Mouse (Mus musculus) midbrain, embryonic 14.5 days (tissue): ENCODE results near the gene B4galt3. TPM values are rescaled to one million over a fixed set of nuclear protein-coding genes. Genes with fewer than 3 reads are reported as not detected.

Experiments used
- ATAC-seq: fragments of 200-750 bp; cut with Nextera tagmentation; 2 replicates; pipeline ENCODE4 v1.8.0; 2017; ENCODE audit warnings: moderate number of reproducible peaks, moderate library complexity; ENCODE audit not compliant: low FRiP score, low TSS enrichment
- DNase-seq: peaks from one replicate; pipeline ENCODE4 v3.0.0-alpha.2; 2015
- H3K27ac ChIP-seq: fragments of 300-500 bp; sonication (generic); replicated peaks from 2 replicates; pipeline ENCODE4 v1.5.1; 2014; ENCODE audit warnings: mild to moderate bottlenecking, low read depth, low read length, moderate library complexity
- H3K27me3 ChIP-seq: fragments of 300-500 bp; sonication (generic); 2 replicates; pipeline ENCODE4 v1.6.1; 2014; ENCODE audit warnings: low read length, control low read depth, mixed read lengths; ENCODE audit not compliant: control insufficient read depth, insufficient read depth
- H3K36me3 ChIP-seq: fragments of 300-500 bp; sonication (generic); 2 replicates; pipeline ENCODE4 v1.6.1; 2014; ENCODE audit warnings: low read length, control low read depth; ENCODE audit not compliant: control insufficient read depth, insufficient read depth
- H3K4me1 ChIP-seq: fragments of 300-500 bp; sonication (generic); 2 replicates; pipeline ENCODE4 v1.6.1; 2014; ENCODE audit warnings: mild to moderate bottlenecking, antibody characterized with exemption, low read length, control low read depth; ENCODE audit not compliant: control insufficient read depth, insufficient read depth
- H3K4me2 ChIP-seq: fragments of 300-500 bp; sonication (generic); 2 replicates; pipeline ENCODE4 v1.6.1; 2014; ENCODE audit warnings: mild to moderate bottlenecking, low read length, moderate library complexity
- H3K4me3 ChIP-seq: fragments of 300-500 bp; sonication (generic); replicated peaks from 2 replicates; pipeline ENCODE4 v1.5.1; 2014; ENCODE audit warnings: low read depth, low read length
- H3K9ac ChIP-seq: fragments of 300-500 bp; sonication (generic); replicated peaks from 2 replicates; pipeline ENCODE4 v1.6.1; 2014; ENCODE audit warnings: mild to moderate bottlenecking, low read length, moderate library complexity
- H3K9me3 ChIP-seq: fragments of 300-500 bp; sonication (generic); 2 replicates; pipeline ENCODE4 v1.6.1; 2016; ENCODE audit warnings: low read length, control low read depth, mixed read lengths; ENCODE audit not compliant: control insufficient read depth
- WGBS: fragments of 180-500 bp; shearing (Covaris S2); extraction: QIAGEN DNeasy Blood & Tissue Kit; methylation state at CpG from one replicate; pipeline ENCODE4 v1.1.7; 2014; 5-methylcytosine and 5-hydroxymethylcytosine counted together
- polyA plus RNA-seq: library from polyadenylated mRNA; unstranded; fragments of >200 nt; fragmentation: Nextera tagmentation; extraction: Ambion mirVana; gene quantifications from 2 replicates; pipeline ENCODE4 v1.2.1, GENCODE M21; 2014

Gene B4galt3
- polyA plus RNA-seq, 1 experiment from 2014 or later, result 101 TPM

DNA sequence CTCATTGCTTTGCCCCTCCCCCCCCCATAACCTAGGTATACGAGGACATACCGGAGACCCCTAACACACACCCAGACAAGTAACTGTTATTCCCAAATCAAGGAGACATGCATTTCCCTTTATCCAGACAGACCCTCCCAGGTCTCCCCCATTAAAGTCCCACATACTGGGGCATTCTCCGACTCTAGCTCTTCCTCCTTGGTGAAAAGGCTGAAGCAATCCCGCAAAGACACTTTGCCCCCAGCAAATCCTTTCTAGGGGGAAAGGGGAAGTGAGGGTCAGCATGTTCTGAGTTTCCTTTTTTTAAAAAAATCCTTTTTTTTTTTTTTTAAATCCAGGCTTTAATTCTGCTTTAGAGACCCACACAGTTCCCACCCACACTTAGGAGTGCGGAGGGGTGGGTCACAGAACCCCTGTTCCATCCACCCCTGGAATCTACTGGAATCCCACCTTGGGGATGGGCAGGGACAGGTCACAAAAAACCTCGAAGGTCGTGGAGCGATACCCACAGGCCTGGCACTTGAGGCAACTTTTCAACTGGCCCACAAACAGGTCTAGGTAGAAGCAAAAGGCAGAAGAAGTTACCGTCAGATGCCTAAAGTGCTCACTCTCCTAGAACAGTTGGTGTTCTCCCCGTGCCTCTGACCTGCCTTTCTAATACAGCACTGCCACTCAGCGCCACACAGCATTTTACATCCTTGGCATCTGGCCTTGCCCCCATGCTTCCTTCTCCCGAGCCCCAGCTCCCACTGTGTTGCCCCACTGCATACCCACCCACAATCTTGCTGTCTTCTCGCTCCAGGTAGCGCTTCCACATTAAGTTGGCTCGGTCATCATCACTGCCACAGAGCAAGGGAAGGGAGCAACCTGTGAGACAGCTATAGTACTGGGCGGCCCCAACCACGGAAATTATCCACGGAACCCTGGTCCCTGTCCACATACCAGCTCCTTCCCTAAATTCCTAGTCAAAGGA lies 13.3 kb downstream of the B4galt3 start:
- DNase-seq (no peak), ATAC-seq (no peak)
- Histone ChIP-seq H3K9me3 (no peaks in the 10 kb centered on the region), H3K36me3 (peaks cover 47% of the 10 kb centered on the region), H3K27me3 (no peaks in the 10 kb centered on the region), H3K9ac (no peak overlapping the region), H3K4me3 (no peak overlapping the region), H3K27ac (no peak overlapping the region), H3K4me1 (peaks cover 16% of the 10 kb centered on the region), H3K4me2 (no peak overlapping the region)
- 92% methylated on average over 18 of the region's 18 CpGs for WGBS

DNA sequence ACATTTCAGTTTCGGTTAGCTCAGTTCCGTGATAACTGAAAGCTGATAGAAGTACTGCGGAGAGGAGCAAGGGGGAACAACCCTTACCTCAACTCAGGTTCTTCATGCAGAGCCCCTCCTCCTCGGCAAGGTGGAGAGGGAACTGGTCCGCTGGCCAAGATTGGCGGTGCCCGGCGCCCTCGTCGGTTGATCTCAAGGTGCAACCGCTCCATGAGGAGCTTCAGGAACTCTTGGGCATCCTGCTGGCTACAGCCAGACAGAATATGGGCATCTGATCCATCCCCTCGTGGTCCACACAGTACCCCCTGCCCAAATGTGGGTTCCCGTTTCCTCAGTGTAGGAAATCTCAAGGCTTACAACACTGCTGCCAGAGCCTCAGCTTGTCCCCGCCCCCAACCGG lies 14.4 kb downstream of the B4galt3 start:
- H3K27me3 ChIP-seq, result no peaks in the 10 kb centered on the region
- H3K9me3 ChIP-seq, result no peaks in the 10 kb centered on the region
- no peak overlapping the region for H3K4me3 ChIP-seq
- no peak overlapping the region for H3K4me2 ChIP-seq
- DNase-seq (no peak), ATAC-seq (no peak)
- H3K27ac ChIP-seq, result no peak overlapping the region
- H3K4me1 ChIP-seq, result peaks cover 16% of the 10 kb centered on the region
- H3K36me3 ChIP-seq, result peaks cover 51% of the 10 kb centered on the region
- no peak overlapping the region for H3K9ac ChIP-seq
- WGBS, result 94% methylated on average over 15 of the region's 15 CpGs

- no peak for ATAC-seq
- no peak for DNase-seq
- Histone ChIP-seq H3K9ac (no peak overlapping the region), H3K27me3 (no peaks in the 10 kb centered on the region), H3K27ac (no peak overlapping the region), H3K9me3 (no peaks in the 10 kb centered on the region), H3K4me1 (peaks cover 12% of the 10 kb centered on the region), H3K36me3 (peaks cover 57% of the 10 kb centered on the region), H3K4me3 (no peak overlapping the region), H3K4me2 (no peak overlapping the region)
- 92% methylated on average over 20 of the region's 20 CpGs for WGBS
These were observed 15.2 kb downstream of the B4galt3 start for GRCm38 (mm10) chr1:171285096-171285892.

DNA sequence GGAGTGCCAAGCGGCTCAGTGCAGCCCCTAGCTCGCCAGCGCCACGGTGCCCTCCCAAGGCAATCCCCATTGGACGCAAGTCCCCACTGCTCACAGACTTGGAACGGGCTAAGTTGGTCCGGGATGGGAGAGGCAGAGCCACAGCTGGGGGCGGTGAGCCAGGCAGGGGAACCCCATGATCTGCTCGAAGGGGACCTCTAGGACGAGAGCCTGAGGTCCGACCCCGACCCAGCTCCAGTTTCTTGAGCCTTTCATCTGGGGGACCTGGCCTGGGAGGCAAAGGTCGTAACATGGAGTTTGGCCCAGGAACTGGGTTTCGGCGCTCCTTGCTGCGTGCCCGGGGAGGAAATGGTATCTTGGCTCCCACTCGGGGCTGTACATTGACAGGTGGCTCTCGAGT lies 16.4 kb downstream of the B4galt3 start:
- H3K27ac ChIP-seq, result no peak overlapping the region
- H3K4me3 ChIP-seq, result peak overlapping the region; percentile 92
- no peaks in the 10 kb centered on the region for H3K27me3 ChIP-seq
- peaks cover 9% of the 10 kb centered on the region for H3K4me1 ChIP-seq
- peaks cover 57% of the 10 kb centered on the region for H3K36me3 ChIP-seq
- DNase-seq (no peak), ATAC-seq (no peak)
- H3K9me3 ChIP-seq, result no peaks in the 10 kb centered on the region
- 92% methylated on average over 19 of the region's 19 CpGs for WGBS
- H3K4me2 ChIP-seq, result peak overlapping the region; percentile 65
- H3K9ac ChIP-seq, result no peak overlapping the region

DNA sequence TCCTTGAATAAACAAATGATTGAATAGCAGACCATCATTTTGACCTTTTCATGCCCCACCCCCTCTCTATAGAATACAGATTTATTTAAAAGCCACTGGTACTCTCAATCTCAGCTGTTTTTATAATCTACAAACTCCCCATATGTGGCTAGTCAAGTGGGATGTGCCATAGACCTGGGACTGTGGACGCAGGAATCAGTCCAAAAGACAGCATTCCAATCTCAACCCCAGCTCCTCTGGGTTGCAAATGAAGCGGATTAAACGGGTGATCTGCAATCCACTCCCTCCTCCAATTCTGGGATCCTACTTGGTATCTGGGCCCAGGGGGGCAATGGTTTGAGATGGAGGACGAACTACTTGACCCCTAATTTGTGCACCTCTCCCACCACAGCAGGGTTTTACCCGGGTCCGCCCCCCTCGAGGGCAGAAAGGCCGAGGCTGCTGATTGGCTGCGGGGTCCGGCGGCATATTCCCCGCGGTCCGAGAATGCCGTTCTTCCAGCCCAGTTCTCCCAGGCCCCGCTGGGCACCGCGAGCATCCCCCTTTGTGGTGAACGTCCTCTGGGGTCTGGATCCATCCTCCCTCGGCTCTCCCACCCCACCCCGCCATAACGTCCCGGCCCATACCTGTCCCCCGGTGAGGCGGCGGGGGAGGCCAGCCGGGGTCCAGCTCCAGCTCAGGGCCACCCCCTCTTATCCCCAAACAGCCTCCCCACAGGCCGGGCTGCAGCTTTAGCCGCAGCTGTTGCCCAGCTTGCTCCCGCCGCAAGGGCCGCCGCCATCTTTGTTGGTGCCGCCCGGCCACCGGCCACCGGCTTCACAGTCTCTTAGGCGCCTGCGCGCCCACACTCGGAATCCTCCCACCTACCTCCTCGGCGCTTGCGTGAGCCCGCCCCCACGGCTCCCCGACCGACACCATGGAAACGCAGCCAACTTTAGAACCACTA lies 17.3 kb downstream of the B4galt3 start, which contains the start of gene Usp21:
Usp21 (minus strand) TSS at position 856 of the 946 bp plus-strand sequence.
- peak within 1 kb of the TSS; percentile 65 for H3K4me2 ChIP-seq
- peak within 1 kb of the TSS; percentile 98 for H3K27ac ChIP-seq
- no peaks in the 10 kb centered on the region for H3K27me3 ChIP-seq
- peak within 1 kb of the TSS; percentile 92 for H3K4me3 ChIP-seq
- peak; percentile 97 for DNase-seq
- no peaks in the 10 kb centered on the region for H3K9me3 ChIP-seq
- peaks cover 54% of the 10 kb centered on the region for H3K36me3 ChIP-seq
- peaks cover 9% of the 10 kb centered on the region for H3K4me1 ChIP-seq
- under 1% methylated on average over 49 of the region's 49 CpGs for WGBS
- peak within 1 kb of the TSS; percentile 99 for H3K9ac ChIP-seq
- peak; percentile 95 for ATAC-seq

DNA sequence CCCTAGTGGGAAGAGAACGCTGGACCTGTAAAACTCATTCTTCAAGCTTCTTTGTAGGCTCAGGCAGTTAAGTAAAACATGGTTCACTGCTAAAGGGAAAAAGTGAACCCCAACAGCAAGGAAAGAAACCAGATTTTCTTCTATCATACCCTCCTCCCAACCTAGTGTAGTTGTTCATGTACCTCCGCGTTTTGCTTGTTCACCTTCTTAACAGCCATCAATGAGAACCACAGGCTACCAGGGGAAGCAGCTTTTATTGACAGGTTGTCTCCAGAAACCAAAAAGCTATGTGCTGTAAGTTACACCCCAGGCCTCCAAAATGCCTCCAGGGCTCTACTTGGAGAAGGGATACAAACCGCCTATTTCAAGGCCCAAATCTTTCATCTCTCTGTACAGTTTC lies 18.2 kb downstream of the B4galt3 start:
- DNase-seq (no peak), ATAC-seq (no peak)
- Histone ChIP-seq H3K4me1 (peaks cover 11% of the 10 kb centered on the region), H3K27ac (peak overlapping the region; percentile 98; the same call in 1 of the 2 replicates), H3K27me3 (no peaks in the 10 kb centered on the region), H3K36me3 (peaks cover 45% of the 10 kb centered on the region), H3K4me3 (peak overlapping the region; percentile 92), H3K9ac (0 out of 2 replicates have a peak overlapping the region, but pooled peaks have one; percentile 99), H3K4me2 (peak overlapping the region; percentile 65), H3K9me3 (no peaks in the 10 kb centered on the region)
- WGBS, result 67% methylated on average over 4 of the region's 4 CpGs

- Histone ChIP-seq H3K27ac (no peak overlapping the region), H3K27me3 (0 out of 2 replicates have a peak, but pooled peaks cover 9% of the 10 kb centered on the region), H3K9me3 (no peaks in the 10 kb centered on the region), H3K9ac (no peak overlapping the region), H3K4me3 (peak overlapping the region; percentile 76), H3K4me2 (peak overlapping the region; percentile 74), H3K4me1 (peaks cover 9% of the 10 kb centered on the region), H3K36me3 (peaks cover 17% of the 10 kb centered on the region)
- 88% methylated on average over 3 of the region's 3 CpGs for WGBS
- DNase-seq, result no peak
- no peak for ATAC-seq
These were observed 23.2 kb downstream of the B4galt3 start for GRCm38 (mm10) chr1:171293351-171293750.

GRCm38 (mm10) chr1:171293906-171294297 lies 23.8 kb downstream of the B4galt3 start:
- Histone ChIP-seq H3K9me3 (no peaks in the 10 kb centered on the region), H3K9ac (peak overlapping the region; percentile 81), H3K36me3 (peaks cover 12% of the 10 kb centered on the region), H3K4me2 (peak overlapping the region; percentile 74), H3K4me1 (peaks cover 9% of the 10 kb centered on the region), H3K27me3 (0 out of 2 replicates have a peak, but pooled peaks cover 9% of the 10 kb centered on the region), H3K27ac (peak overlapping the region; percentile 90), H3K4me3 (peak overlapping the region; percentile 76)
- no peak for ATAC-seq
- DNase-seq, result no peak
- 39% methylated on average over 5 of the region's 5 CpGs for WGBS
